Mouse (Mus musculus): Measurements from ENCODE around the gene Stk11ip. TPM values are rescaled to one million over a fixed set of nuclear protein-coding genes. Genes with fewer than 3 reads are reported as not detected.

Stk11ip gene
- total RNA-seq (2015), result 7.9 and 9.6 TPM in 2 replicates
- 11.3 and 24.0 TPM in 2 replicates for total RNA-seq (2017)

GRCm38 (mm10) chr1:75521321-75522031 is at the start of gene Stk11ip:
Stk11ip (plus strand) TSS chr1:75521529.
- peak; percentile 97 for ATAC-seq (replicated peaks; ENCODE audit: poor library complexity)

- ATAC-seq (replicated peaks; ENCODE audit: poor library complexity), result no peak
These were observed 44.9 kb upstream of the Stk11ip start for GRCm38 (mm10) chr1:75476441-75476840.

GRCm38 (mm10) chr1:75477264-75477965 is 43.9 kb upstream of the Stk11ip start:
- ATAC-seq (replicated peaks; ENCODE audit: poor library complexity), result peak; percentile 64

- no peak for ATAC-seq (replicated peaks; ENCODE audit: poor library complexity)
These were observed 43.4 kb upstream of the Stk11ip start for GRCm38 (mm10) chr1:75477966-75478290.

- no peak for ATAC-seq (replicated peaks; ENCODE audit: poor library complexity)
These were observed 42.8 kb upstream of the Stk11ip start for GRCm38 (mm10) chr1:75478497-75478896.

- peak; percentile 86 for ATAC-seq (replicated peaks; ENCODE audit: poor library complexity)
These were observed 42.3 kb upstream of the Stk11ip start, which contains the start of the genes Chpf and Tmem198 for GRCm38 (mm10) chr1:75478916-75479634. Chpf (minus strand) TSS chr1:75479307. Tmem198 (plus strand) TSS chr1:75479532.

- no peak for ATAC-seq (replicated peaks; ENCODE audit: poor library complexity)
These were observed 41.7 kb upstream of the Stk11ip start for GRCm38 (mm10) chr1:75479635-75479989.

- no peak for ATAC-seq (replicated peaks; ENCODE audit: poor library complexity)
These were observed 41.3 kb upstream of the Stk11ip start for GRCm38 (mm10) chr1:75480036-75480435.

GRCm38 (mm10) chr1:75480735-75481134 is 40.6 kb upstream of the Stk11ip start:
- no peak for ATAC-seq (replicated peaks; ENCODE audit: poor library complexity)

GRCm38 (mm10) chr1:75486561-75486960 is 34.8 kb upstream of the Stk11ip start:
- ATAC-seq (replicated peaks; ENCODE audit: poor library complexity), result 0 out of 2 replicates have a peak, but pooled peaks have one; percentile 11

- ATAC-seq (replicated peaks; ENCODE audit: poor library complexity), result no peak
These were observed 34.3 kb upstream of the Stk11ip start for GRCm38 (mm10) chr1:75487040-75487404.

- ATAC-seq (replicated peaks; ENCODE audit: poor library complexity), result peak; percentile 67
These were observed 33.7 kb upstream of the Stk11ip start for GRCm38 (mm10) chr1:75487405-75488161.

- ATAC-seq (replicated peaks; ENCODE audit: poor library complexity), result no peak
These were observed 30.4 kb upstream of the Stk11ip start for GRCm38 (mm10) chr1:75490785-75491551.

- ATAC-seq (replicated peaks; ENCODE audit: poor library complexity), result no peak
These were observed 28.7 kb upstream of the Stk11ip start for GRCm38 (mm10) chr1:75492579-75493170.

GRCm38 (mm10) chr1:75494878-75495548 is 26.3 kb upstream of the Stk11ip start:
- peak; percentile 86 for ATAC-seq (replicated peaks; ENCODE audit: poor library complexity)

GRCm38 (mm10) chr1:75498897-75499296 is 22.4 kb upstream of the Stk11ip start:
- no peak for ATAC-seq (replicated peaks; ENCODE audit: poor library complexity)

- no peak for ATAC-seq (replicated peaks; ENCODE audit: poor library complexity)
These were observed 21.9 kb upstream of the Stk11ip start for GRCm38 (mm10) chr1:75499441-75499840.

GRCm38 (mm10) chr1:75501905-75502304 is 19.4 kb upstream of the Stk11ip start:
- ATAC-seq (replicated peaks; ENCODE audit: poor library complexity), result no peak

- ATAC-seq (replicated peaks; ENCODE audit: poor library complexity), result no peak
These were observed 18.2 kb upstream of the Stk11ip start for GRCm38 (mm10) chr1:75502945-75503650.
